Mouse (Mus musculus): ENCODE data around the gene Hoxc6. TPM values are rescaled to one million over a fixed set of nuclear protein-coding genes. Genes with fewer than 3 reads are reported as not detected.

Gene Hoxc6
- polyA plus RNA-seq, 1 experiment from 2014 or later: not detected

DNA sequence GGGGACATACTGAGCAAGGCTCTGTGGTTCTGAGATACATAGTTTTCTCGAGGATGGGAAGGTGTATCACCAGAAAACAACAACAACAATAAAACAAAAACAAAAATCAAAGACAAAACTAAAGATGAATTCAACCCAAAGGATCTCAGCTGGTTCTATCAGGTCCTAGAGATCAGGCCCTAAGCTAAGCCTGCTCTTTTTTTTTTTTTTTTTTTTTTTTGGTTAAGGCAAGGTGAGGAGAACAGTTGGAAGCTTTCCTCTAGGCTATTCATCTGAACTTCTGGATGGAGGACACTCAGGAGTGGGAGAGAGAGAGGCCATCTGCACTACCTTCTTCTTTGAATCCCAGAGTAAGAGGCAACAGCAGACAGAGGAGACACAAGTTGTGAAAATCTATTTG, 39.5 kb downstream of the Hoxc6 start:
- H3K4me2 ChIP-seq (ENCODE audit: low read depth, low read length): no peak overlapping the region
- ATAC-seq: no peak

DNA sequence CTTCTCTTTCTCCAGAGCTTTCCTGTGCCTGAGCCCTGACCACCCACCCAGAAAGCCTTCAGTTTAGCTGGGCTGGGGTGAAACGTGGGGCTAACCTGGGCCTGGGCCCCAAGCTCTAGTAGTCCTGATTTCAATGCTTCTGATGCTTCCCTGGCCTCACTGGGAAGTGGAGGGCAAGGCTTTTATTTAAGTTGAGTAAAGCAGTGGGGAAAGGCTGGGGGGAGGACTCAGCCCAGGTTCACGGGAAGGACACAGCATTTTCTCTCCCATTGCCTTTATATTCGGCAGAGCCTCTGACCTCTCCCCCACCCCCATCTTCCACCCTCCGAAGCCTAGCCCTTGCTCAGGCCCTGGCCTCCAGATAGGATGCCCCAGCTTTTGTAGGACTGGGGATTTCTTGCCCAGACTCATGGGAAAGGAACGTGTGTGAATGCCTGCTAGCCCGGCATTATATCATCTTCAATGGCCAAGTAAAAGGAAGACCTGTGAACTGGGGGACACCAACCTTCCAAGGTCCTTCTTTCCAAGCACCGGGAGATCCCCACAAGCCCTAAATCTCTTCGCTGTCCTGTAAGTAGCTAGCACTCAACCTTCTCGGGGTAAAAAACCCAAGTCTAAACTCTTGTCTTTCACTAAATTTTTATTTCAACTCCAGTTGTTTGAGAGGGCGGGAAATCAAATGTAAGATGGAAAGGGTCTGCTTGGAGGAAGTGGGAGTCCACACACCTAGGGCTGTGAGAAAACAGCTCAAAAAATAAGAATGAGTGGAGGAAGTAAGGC, 40.8 kb downstream of the Hoxc6 start:
- Histone ChIP-seq H3K4me1 (ENCODE audit: insufficient read depth) (no peaks in the 10 kb centered on the region), H3K27ac (ENCODE audit: low read depth) (no peak overlapping the region), H3K9ac (replicated peaks) (no peak overlapping the region), H3K4me3 (ENCODE audit: low read depth, low read length) (no peak overlapping the region), H3K4me2 (ENCODE audit: low read depth, low read length) (no peak overlapping the region), H3K36me3 (replicated peaks; ENCODE audit: insufficient read depth, low read length) (no peaks in the 10 kb centered on the region), H3K9me3 (ENCODE audit: low read length) (no peaks in the 10 kb centered on the region), H3K27me3 (ENCODE audit: insufficient read depth, low read length) (peaks cover 89% of the 10 kb centered on the region)
- DNase-seq (no peak), ATAC-seq (no peak)
- TF ChIP-seq EP300 (IDR thresholded peaks at IDR 0.05; ENCODE audit: low read depth) (no peak), CTCF (IDR thresholded peaks at IDR 0.05; ENCODE audit: low read depth) (no peak)
- 33% methylated on average over 10 of the region's 10 CpGs for WGBS (ENCODE audit: insufficient replicate concordance)

More for the DNA sequence above, 39.5 kb downstream of the Hoxc6 start:
- no peaks in the 10 kb centered on the region for H3K9me3 ChIP-seq (ENCODE audit: low read length)
- no peaks in the 10 kb centered on the region for H3K36me3 ChIP-seq (replicated peaks; ENCODE audit: insufficient read depth, low read length)
- H3K4me3 ChIP-seq (ENCODE audit: low read depth, low read length): no peak overlapping the region
- no peak overlapping the region for H3K27ac ChIP-seq (ENCODE audit: low read depth)
- DNase-seq: no peak
- TF ChIP-seq CTCF (IDR thresholded peaks at IDR 0.05; ENCODE audit: low read depth) (no peak), EP300 (IDR thresholded peaks at IDR 0.05; ENCODE audit: low read depth) (no peak)
- no peaks in the 10 kb centered on the region for H3K4me1 ChIP-seq (ENCODE audit: insufficient read depth)
- WGBS (ENCODE audit: insufficient replicate concordance): 12% methylated on average over 1 of the region's 1 CpGs
- H3K27me3 ChIP-seq (ENCODE audit: insufficient read depth, low read length): peaks cover 97% of the 10 kb centered on the region
- H3K9ac ChIP-seq (replicated peaks): no peak overlapping the region

DNA sequence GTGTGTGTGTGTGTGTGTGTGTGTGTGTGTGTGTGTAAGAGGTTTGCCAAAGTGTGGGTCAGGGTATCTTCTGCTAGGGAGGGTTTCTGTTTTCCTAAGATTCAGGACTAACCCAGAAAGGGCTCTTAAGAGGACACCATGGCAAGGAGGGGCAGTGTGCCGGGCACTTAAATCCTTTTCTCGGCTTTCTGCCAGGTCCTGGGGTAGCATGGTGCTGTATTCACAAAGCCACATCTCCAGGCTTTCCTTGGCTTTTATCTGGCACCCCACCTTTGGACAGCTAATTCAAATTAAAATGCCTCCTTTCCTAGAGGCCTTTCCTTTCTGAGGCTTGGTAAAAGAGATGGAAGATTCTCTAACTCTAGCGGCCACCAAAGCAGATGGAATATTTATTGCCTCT, 41.6 kb downstream of the Hoxc6 start:
- DNase-seq (no peak), ATAC-seq (no peak)
- TF ChIP-seq EP300 (IDR thresholded peaks at IDR 0.05; ENCODE audit: low read depth) (no peak), CTCF (IDR thresholded peaks at IDR 0.05; ENCODE audit: low read depth) (no peak)
- Histone ChIP-seq H3K4me2 (ENCODE audit: low read depth, low read length) (no peak overlapping the region), H3K4me1 (ENCODE audit: insufficient read depth) (no peaks in the 10 kb centered on the region), H3K27ac (ENCODE audit: low read depth) (no peak overlapping the region), H3K36me3 (replicated peaks; ENCODE audit: insufficient read depth, low read length) (no peaks in the 10 kb centered on the region), H3K9me3 (ENCODE audit: low read length) (no peaks in the 10 kb centered on the region), H3K4me3 (ENCODE audit: low read depth, low read length) (no peak overlapping the region), H3K9ac (replicated peaks) (no peak overlapping the region), H3K27me3 (ENCODE audit: insufficient read depth, low read length) (peaks cover 86% of the 10 kb centered on the region)
- WGBS (ENCODE audit: insufficient replicate concordance): 40% methylated on average over 3 of the region's 3 CpGs

DNA sequence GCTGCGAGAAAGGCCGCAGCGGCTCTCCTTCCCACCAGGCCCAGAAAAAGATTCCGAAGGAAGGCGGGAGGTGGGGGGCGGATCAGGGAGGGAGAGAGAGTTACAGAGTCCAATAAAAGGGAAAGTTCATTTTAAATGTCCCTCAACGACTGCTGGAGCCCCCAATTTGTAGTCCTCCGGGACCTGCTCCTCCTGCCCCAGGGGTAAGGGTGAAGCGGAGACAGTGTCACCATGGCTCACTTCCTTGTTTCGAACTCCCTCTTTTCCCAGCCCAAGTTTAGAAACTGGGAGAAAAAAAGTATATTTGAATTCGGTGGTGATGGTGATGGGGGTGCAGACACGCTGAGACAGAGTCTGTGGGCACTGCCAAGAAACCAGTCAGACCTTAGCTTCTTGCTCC, 42.5 kb downstream of the Hoxc6 start:
- TF ChIP-seq CTCF (IDR thresholded peaks at IDR 0.05; ENCODE audit: low read depth) (no peak), EP300 (IDR thresholded peaks at IDR 0.05; ENCODE audit: low read depth) (no peak)
- Histone ChIP-seq H3K4me3 (ENCODE audit: low read depth, low read length) (no peak overlapping the region), H3K9ac (replicated peaks) (no peak overlapping the region), H3K27ac (ENCODE audit: low read depth) (no peak overlapping the region), H3K36me3 (replicated peaks; ENCODE audit: insufficient read depth, low read length) (no peaks in the 10 kb centered on the region), H3K4me1 (ENCODE audit: insufficient read depth) (no peaks in the 10 kb centered on the region), H3K9me3 (ENCODE audit: low read length) (no peaks in the 10 kb centered on the region), H3K27me3 (ENCODE audit: insufficient read depth, low read length) (peaks cover 83% of the 10 kb centered on the region), H3K4me2 (ENCODE audit: low read depth, low read length) (no peak overlapping the region)
- WGBS (ENCODE audit: insufficient replicate concordance): 18% methylated on average over 12 of the region's 12 CpGs
- no peak for ATAC-seq
- DNase-seq: no peak

DNA sequence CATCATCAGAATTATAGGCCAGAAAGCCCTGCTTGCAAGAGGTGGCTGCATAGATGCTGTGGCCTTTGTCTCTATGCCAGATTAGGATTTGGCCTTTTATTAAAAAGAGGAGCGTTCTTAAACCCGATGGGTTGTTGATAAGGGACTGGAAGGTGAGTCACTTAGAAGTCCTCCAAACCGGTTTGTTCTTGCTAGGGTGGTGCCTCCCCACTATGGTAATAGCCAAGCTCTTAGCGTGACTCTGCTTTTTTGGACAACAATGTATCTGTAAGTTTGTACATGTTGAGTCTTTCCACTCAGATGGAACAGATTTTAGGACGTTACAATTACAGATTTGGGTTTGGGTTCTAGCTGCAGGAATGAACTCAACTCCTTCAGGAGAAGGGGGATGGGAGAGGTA, 43.6 kb downstream of the Hoxc6 start:
- DNase-seq: no peak
- Histone ChIP-seq H3K9me3 (ENCODE audit: low read length) (no peaks in the 10 kb centered on the region), H3K27me3 (ENCODE audit: insufficient read depth, low read length) (peaks cover 82% of the 10 kb centered on the region), H3K4me3 (ENCODE audit: low read depth, low read length) (no peak overlapping the region), H3K27ac (ENCODE audit: low read depth) (no peak overlapping the region), H3K4me1 (ENCODE audit: insufficient read depth) (no peaks in the 10 kb centered on the region), H3K9ac (replicated peaks) (no peak overlapping the region), H3K36me3 (replicated peaks; ENCODE audit: insufficient read depth, low read length) (no peaks in the 10 kb centered on the region), H3K4me2 (ENCODE audit: low read depth, low read length) (no peak overlapping the region)
- TF ChIP-seq EP300 (IDR thresholded peaks at IDR 0.05; ENCODE audit: low read depth) (no peak), CTCF (IDR thresholded peaks at IDR 0.05; ENCODE audit: low read depth) (no peak)
- no peak for ATAC-seq
- 21% methylated on average over 5 of the region's 5 CpGs for WGBS (ENCODE audit: insufficient replicate concordance)

DNA sequence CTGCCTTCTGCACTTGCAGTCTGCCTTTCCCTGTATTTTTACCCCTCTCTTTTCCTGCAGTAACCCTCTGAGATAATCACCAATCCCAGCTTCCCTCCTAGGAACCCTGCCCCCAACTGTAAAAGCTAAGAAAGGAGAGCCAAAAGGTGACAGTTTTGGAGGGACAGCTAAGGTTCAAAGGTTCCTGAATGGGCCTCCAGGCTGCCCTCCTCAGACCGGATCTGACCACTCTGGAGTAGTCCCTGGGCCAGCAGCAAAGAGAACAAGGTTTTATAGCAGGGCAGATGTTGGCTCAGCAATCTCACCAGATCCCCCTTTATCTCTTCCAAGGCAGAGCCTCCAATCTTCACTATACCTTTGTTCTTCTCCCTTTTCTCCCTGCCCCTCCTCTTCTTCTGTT, 44.2 kb downstream of the Hoxc6 start:
- Histone ChIP-seq H3K4me1 (ENCODE audit: insufficient read depth) (no peaks in the 10 kb centered on the region), H3K27ac (ENCODE audit: low read depth) (no peak overlapping the region), H3K9me3 (ENCODE audit: low read length) (no peaks in the 10 kb centered on the region), H3K9ac (replicated peaks) (no peak overlapping the region), H3K4me3 (ENCODE audit: low read depth, low read length) (no peak overlapping the region), H3K27me3 (ENCODE audit: insufficient read depth, low read length) (peaks cover 78% of the 10 kb centered on the region), H3K4me2 (ENCODE audit: low read depth, low read length) (no peak overlapping the region), H3K36me3 (replicated peaks; ENCODE audit: insufficient read depth, low read length) (no peaks in the 10 kb centered on the region)
- ATAC-seq (no peak), DNase-seq (no peak)
- 29% methylated on average over 1 of the region's 1 CpGs for WGBS (ENCODE audit: insufficient replicate concordance)
- TF ChIP-seq CTCF (IDR thresholded peaks at IDR 0.05; ENCODE audit: low read depth): no peak
- TF ChIP-seq EP300 (IDR thresholded peaks at IDR 0.05; ENCODE audit: low read depth): no peak

Data from liver, postnatal 0 days (tissue).